Mouse (Mus musculus): ENCODE results near the gene Bcl2l12.

Gene Bcl2l12

DNA sequence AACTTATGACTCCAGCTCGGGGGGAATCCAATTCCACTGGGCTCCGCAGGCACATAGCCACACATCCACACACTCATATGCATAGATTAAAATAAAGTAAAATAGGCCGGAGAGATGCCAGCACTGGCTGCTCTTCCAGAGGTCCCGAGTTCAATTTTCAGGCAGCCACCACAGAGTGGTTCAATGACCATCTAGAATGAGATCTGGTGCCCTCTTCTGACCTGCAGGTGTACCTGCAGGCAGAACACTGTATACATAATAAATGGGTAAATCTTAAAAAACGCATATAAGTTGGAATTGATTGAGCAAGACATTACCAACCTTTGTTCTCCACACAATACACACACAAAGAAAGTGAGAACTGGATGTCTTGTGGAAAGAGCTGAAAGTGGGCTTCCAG, 42.9 kb downstream of the Bcl2l12 start:
- DNase-seq, result no peak

DNA sequence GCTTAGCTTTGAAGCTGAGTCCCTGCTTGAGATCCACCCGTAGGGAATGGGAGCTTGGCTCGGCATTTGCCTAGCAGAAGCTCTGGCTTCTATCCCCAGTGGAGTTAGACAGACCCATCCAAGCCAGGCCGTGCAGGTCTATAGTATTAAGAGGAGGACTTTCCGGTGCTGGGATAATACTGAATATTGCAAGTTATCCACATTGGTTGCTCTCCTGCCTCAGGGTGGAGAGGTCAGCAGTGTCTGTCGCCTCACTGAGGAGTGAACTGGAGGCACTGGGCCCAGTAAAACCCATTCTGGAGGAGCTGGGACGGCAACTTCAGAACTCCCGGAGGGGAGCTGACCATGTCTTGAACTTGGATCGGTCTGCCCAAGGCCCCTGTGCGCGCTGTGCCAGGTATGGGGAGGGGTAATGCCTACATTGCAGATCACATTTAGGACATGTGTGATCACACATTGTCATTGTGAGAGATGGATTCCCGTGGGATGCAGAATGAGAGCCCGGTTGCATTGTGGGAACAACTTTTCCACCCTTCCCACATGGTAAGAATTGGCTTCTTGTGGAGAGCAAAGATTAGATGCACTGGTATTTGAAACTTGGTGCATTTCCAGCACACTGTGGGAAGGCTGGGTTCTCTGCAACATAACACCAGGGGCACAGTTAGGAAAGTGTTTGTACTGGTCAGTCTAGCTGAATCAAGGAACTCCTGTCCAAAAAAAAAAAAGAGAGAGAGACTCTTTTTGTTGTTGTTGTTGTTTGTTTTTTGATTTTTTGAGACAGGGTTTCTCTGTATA, 44.2 kb downstream of the Bcl2l12 start:
- DNase-seq, result no peak

DNA sequence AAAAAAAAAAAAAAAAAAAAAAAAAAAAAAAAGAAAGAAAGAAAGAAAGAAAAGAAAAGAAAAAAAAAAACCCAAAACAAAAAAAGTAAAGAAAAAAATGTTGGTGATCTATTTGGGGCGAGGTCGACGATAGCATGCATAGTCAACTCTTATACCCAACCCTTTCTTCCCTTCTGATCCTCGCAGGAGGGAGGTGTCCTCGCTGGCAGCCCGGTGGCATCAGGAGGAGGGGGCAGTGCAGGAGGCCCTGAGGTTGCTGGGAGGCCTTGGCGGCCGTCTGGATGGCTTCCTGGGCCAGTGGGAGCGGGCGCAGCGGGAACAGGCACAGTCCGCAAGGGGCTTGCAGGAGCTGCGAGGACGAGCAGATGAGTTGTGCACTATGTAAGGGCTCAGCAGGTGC, 45.0 kb downstream of the Bcl2l12 start:
- DNase-seq, result no peak

DNA sequence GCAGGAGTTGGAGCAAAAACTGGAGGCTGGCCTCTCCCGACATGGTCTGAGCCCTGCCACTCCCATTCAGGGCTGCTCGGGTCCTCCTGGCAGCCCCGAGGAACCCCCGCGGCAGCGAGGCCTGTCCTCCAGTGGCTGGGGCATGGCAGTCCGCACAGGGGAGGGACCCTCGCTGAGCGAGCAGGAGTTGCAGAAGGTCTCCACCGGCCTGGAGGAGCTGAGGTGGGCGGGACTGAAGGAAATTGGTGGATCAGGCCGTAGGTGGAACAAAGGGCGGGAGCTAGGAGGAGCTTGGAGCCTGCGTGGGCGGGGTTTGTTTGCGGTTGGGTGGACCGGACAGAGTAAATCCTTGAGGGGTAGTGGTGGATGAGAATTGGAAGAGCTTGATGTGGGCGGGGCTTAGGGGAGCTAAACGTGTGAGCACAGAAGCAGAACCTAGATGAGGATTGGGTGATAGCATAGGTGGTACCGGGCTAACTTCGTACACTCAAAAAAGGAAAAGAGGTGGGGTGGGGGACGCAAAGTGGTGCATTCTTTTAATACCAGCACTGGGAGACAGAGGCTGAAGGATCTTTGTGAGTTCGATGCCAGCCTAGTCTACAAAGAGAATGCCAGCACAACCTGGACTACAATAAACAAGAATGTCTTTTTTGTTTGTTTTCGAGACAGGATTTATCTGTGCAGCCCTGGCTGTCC, 45.8 kb downstream of the Bcl2l12 start:
- DNase-seq, result peak; percentile 95 to 96

DNA sequence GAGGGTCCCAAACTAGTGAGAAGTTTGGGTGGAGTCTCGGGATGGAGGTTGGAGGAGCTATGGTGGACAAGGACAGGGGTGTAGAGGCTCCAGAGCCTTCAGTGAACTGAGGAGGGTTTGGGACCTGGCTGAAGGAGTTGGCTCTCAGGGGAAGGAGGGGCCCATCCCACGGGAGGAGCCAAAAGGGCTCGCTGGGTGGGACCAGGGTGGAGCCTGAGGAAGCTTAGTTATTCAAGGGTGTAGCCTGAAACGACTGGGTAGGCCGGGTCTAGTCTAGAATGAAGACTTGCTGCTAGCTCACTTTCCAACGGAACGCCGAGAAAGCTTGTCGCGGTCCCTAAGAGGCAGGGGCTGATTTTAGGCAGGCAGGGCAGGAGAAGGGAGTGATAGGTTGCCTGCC, 46.6 kb downstream of the Bcl2l12 start:
- peak; percentile 84 to 88 for DNase-seq

DNA sequence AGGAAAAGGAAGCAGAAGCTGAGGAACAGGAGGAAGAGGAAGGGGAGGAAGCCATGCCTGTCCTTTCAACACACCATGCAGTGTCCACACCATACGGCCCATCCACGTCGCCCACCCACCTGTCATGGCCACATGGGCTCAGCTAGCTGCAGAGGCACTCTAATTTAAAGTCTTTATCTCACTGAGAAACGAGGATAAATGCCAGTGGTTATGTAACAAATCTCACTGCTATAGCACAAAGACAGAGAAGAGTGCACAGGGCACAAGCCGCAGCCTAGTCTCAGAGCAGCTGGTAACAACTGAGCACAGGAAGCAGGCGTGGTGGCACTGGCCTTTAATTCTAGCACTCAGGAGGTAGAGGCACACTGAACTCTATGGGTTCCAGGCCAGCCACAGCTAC, 48.6 kb downstream of the Bcl2l12 start:
- no peak for DNase-seq

DNA sequence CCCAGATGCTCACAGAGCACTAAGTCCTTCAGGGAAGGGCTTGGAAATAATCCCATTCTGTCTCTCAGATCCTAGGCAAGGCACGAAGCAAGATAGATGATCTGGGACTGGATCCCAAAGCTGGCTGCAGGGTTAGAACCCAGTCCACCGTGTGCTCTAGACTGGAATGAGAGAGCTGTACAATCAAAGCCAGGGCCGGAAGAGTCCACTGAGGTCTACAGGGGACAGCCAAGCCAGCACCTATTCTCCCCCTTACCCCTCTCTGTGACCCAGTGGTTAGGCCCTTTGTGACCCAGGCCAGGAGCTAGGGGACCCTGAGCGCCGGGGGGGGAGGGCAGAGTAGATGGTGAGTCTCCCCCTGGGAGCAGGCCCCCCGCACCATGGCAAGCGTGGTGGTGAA, 55.6 kb downstream of the Bcl2l12 start, which contains the start of gene Tsks:
Gene Tsks (plus strand): TSS at position 301 of the 400 bp plus-strand sequence.
- no peak for DNase-seq
